Mouse (Mus musculus) urinary bladder, postnatal 25 days (tissue): Measurements from ENCODE around the gene Vti1a.
A peak's percentile ranks its signal among the peaks of the same experiment; 100 is the strongest.

Experiments
- DNase-seq: peaks from one replicate; pipeline ENCODE4 v3.0.0; 2022; ENCODE audit warnings: low spot score

The Vti1a gene

GRCm38 (mm10) chr19:55562487-55563147 lies 246.5 kb downstream of the Vti1a start:
- no peak for DNase-seq

GRCm38 (mm10) chr19:55563148-55563651 lies 247.1 kb downstream of the Vti1a start:
- DNase-seq = no peak

DNA sequence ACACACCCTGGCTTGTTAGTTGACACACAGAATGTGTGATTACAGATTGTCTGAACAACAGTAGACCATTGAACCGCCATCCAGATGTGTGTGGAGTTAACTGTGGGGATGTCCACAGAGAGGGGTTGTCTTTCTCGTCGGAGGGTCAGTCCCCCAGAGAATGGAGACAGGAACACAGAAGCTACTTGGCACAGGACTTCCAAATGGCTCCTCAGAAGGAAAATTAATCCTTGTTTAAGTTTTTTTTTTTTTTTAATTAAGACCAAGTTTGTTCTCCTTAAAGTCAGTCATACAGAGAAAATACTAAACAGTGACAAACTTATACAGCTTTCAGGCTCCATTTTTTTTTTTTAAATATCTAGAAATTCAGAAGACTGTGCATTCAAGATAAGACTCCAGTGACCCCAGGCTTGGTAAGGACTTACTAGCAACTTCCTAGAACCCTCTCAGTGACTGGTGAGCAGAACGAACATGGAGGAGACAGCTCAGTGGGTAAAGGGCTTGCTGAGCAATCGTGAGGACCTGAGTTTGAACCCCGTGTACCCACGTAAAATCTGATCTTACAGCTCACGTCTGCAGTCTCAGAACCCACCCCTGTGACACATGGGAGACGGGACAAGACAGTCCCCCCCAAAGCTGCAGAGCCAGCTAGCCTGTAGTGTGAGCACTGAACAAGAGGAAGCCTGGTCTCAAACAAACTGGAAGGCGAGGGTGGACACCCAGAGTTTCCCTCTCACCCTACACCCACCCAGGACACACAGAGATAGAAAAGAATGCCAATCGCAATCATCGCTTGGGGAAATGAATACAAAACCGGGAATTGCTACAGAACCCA lies 248.2 kb downstream of the Vti1a start:
- no peak for DNase-seq

GRCm38 (mm10) chr19:55565111-55565510 lies 249.0 kb downstream of the Vti1a start:
- DNase-seq = no peak

DNA sequence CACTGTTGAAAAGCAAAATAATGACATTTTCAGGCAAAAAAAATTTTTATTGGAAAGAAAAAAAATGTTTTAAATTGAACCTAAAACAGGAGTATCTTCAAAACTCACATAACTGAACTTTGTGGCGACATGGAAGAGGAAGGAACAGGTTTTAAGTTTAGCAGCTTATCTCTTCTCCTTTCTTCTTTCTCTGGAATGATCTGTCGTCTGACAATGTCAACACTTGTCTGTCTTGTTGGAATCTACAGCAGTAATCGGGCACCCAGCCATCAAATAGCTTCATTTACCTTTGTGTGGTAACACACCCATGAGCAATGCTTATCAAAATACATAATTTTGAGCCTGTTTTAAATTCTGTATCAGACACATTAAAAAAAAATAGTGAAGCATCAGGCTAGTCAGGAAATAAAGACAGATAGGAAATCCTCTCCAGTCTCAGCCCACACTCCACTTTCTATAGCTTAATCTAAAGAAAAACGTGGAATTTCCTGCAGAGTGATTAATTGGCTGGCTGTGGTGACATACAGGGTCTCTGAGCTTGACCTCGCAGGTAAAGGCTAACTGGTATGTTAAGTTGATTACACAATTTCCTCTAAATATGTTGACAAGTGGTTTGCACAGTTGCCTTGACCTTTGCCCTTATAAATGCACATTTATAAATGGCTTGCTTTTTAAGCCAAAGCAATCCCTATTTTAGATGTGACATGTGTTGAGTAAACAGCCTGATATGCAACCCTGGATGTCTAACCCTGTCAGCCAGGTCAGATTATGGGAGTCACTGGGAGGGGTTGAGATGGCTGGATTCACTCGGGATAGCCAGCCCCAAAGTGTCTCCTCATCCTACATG lies 249.7 kb downstream of the Vti1a start:
- no peak for DNase-seq

DNA sequence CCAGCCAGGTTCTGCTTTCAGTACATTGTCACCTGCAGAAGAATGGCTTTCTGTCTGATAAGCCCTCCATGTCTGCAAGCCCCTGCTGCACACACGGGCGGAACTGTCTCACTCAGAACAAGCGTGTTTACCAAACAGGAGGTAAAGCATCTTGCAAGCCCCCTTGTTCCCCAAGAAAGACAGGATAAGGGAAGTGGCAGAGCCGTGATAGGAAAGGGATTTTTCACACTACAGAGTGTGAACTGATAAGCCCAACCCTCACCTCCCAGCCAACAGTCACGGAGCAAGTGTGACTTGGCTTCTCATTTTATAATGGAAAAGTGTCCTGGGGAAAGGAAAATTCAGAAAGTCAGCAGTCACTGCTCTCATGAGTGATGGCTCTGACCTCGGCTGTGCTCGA lies 253.0 kb downstream of the Vti1a start:
- no peak for DNase-seq

DNA sequence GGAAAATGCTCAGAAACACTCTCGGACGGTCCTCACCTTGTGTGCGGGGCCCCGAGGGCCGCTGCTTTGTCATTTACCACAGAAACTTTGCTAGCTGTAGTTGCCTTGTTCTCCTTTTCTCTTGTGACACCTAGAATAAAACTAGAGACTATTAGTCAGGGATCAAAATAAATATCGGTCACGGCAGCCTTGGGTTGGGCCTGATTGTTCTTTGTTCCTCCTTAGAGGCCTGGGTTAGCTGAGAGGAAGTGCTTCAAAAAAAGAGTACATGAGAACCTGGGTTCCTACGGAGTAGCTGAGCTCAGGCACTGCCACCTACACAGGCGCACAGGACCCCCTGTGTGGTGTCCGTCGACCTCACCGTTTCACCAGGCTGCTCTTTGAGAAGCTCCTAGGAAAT lies 253.8 kb downstream of the Vti1a start:
- no peak for DNase-seq

- no peak for DNase-seq
These were observed 254.6 kb downstream of the Vti1a start for GRCm38 (mm10) chr19:55570520-55571296.

DNA sequence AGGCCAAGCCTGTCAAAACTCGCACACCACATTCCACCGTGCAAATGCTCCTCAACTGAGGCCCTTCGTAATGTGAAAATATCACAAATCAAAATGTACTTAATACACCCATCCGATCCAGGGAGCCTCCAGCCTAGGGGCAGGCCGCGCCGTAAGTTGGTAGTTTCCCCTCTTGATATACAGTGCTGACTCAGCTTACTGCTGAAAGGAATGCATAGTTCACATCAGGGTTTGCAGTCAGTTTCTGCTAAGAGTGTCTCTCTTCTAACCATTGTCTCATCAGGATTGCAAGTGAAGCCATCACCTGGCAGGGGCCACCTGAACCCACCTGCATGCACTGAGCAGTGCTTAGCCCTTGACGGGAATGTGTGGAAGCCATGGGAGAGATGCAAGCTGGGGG lies 255.4 kb downstream of the Vti1a start:
- DNase-seq = no peak

DNA sequence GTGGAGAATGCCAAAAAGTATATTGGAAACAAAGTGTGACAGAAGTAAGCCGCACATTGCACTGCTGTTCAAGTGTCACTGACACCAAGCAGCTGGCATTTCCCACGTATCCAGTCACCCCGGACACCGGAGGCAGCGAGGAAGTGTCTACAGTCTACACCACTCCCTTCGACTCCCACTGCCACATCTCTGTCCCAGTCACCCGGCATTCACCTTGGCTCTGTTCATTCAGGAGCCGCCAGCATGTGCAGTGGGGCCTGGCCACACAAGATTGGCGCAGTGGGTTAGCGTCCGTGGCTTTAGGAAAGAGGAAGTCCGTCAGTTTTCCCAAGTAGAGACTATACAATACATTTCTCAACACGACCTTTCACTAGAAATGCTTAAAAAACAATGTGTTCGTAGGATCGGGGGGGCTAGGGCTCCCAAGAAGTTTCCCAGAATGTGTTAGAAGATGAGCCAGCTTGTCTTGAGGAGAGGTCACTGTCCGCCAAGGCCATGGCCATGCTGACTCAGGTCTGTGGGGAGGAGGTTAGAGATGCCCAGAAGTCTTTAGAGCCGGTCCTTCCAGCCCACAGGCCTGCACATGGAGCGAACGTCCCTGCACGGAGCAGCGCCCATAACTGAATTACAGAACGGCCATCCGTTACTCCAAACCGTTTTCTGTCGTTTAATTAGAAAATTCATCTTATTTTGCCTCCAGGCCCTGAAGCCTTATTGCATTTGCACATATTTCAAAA lies 261.4 kb downstream of the Vti1a start:
- DNase-seq = no peak

- peak; percentile 45 for DNase-seq
These were observed 262.3 kb downstream of the Vti1a start for GRCm38 (mm10) chr19:55578094-55579085.

GRCm38 (mm10) chr19:55579310-55579709 lies 263.2 kb downstream of the Vti1a start:
- no peak for DNase-seq

DNA sequence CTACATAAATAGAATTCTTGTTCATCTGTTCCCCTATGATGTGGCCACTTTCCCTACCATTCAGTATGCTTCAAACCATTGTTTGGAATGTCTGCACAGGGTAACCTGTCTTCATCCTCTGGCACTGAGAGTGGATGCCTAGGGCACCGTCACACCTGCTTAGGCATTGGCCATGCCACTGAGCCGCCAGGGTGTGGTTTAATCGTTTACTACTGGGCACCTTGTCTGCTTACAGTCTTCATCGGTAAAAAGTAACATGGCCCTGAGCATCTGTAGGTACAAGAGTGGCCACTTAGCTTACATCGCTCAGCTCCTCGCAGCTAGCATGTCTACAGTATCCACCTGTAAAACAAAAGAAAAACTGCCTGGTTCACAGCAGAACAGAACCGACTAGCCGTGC lies 264.1 kb downstream of the Vti1a start:
- DNase-seq = no peak

DNA sequence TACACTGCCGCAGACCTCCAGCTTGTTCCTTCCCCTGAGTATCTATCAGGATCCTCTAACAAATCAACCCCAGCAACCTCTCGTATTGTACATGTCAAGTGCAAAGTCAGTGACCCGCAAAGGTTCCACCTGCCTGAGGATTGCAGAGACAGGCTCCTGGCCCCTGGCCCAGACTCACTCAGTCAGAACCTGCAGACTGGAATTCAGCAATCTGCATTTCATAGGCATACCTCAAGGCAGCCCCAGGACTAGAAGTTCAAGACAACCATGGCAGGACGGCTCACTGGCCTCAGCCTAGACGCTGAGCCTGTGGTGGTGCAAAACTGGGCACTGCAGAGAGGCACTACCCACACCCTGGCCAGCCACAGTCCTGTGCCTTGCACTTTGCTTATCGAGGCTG lies 264.6 kb downstream of the Vti1a start:
- no peak for DNase-seq

DNA sequence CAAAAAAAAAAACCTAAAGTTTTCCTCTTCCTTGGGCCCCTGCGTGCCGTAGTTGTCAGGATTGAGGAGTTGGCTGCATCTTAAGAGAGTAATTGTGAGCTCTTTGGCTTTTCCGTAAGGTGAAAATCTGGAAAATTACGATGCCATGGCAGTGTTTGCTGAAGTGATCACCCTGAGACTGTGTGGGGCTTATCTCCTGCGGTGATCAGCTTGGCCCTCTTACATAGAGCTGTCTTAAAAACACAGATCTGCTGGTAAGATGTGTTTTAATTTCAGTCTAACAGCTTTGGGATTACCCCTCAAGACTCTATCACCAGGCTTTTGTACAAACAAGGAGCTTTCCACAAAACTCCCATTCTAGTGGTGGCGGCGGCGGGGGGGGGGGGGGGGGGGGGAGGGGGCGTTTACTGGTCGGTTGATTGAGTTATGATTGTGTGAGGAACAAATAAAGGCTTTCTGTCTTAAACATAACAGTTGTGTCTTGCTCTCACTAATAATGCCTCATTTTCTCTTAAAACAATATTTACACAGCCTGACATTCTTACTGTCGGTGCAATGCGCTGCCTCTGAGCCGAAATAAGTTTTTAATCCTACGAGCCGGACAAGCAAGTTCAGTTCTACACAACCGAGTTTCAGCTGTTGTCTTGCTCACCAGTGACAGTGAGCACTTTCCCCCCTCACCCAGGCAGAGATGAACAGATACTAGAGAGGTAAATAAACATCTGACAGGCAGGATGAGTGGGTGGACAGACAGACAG lies 267.0 kb downstream of the Vti1a start:
- DNase-seq = no peak

GRCm38 (mm10) chr19:55585270-55586224 lies 269.5 kb downstream of the Vti1a start:
- DNase-seq = no peak

- no peak for DNase-seq
These were observed 271.7 kb downstream of the Vti1a start for GRCm38 (mm10) chr19:55587638-55588421.
